Mouse (Mus musculus) heart, embryonic 12.5 days (tissue): ENCODE measurements at regions not wholly inside any gene's neighbourhood (a gene's known extent, or its start where the extent isn't known, plus 50 kb on each side); places are given as distances from the start of the nearest gene placed in this dataset.
"Not testable (repeated sequence)": the region's sequence is repeated elsewhere in the genome, so short reads cannot be mapped to it uniquely, and the experiment has no call there.

Experiments
- ATAC-seq: fragments of 200-750 bp; cut with Nextera tagmentation; 2 replicates; pipeline ENCODE4 v1.8.0; 2017; ENCODE audit warnings: moderate TSS enrichment, moderate library complexity; ENCODE audit not compliant: insufficient number of reproducible peaks, low FRiP score
- H3K27ac ChIP-seq: fragments of 300-500 bp; sonication (generic); 2 replicates; pipeline ENCODE4 v1.5.1; 2016; ENCODE audit warnings: mild to moderate bottlenecking, moderate library complexity; ENCODE audit not compliant: poor library complexity, severe bottlenecking
- H3K27me3 ChIP-seq: fragments of 300-500 bp; sonication (generic); replicated peaks from 2 replicates; pipeline ENCODE4 v1.6.1; 2016; ENCODE audit warnings: mild to moderate bottlenecking, moderate library complexity
- H3K36me3 ChIP-seq: fragments of 300-500 bp; sonication (generic); 2 replicates; pipeline ENCODE4 v1.6.1; 2016; ENCODE audit warnings: mild to moderate bottlenecking, moderate library complexity
- H3K4me1 ChIP-seq: fragments of 300-500 bp; sonication (generic); replicated peaks from 2 replicates; pipeline ENCODE4 v1.6.1; 2016; ENCODE audit warnings: mild to moderate bottlenecking
- H3K4me2 ChIP-seq: fragments of 300-500 bp; sonication (generic); 2 replicates; pipeline ENCODE4 v1.6.1; 2016; ENCODE audit warnings: mild to moderate bottlenecking, moderate library complexity
- H3K4me3 ChIP-seq: fragments of 300-500 bp; sonication (generic); 2 replicates; pipeline ENCODE4 v1.5.1; 2016; ENCODE audit warnings: mild to moderate bottlenecking
- H3K9ac ChIP-seq: fragments of 300-500 bp; sonication (generic); 2 replicates; pipeline ENCODE4 v1.6.1; 2016; ENCODE audit warnings: mild to moderate bottlenecking, moderate library complexity
- H3K9me3 ChIP-seq: fragments of 300-500 bp; sonication (generic); replicated peaks from 2 replicates; pipeline ENCODE4 v1.6.1; 2016; ENCODE audit warnings: mild to moderate bottlenecking, moderate library complexity
- WGBS: fragments of 180-500 bp; shearing (Covaris S2); methylation state at CpG from one replicate; pipeline ENCODE4 v1.1.7; 2016; 5-methylcytosine and 5-hydroxymethylcytosine counted together

DNA sequence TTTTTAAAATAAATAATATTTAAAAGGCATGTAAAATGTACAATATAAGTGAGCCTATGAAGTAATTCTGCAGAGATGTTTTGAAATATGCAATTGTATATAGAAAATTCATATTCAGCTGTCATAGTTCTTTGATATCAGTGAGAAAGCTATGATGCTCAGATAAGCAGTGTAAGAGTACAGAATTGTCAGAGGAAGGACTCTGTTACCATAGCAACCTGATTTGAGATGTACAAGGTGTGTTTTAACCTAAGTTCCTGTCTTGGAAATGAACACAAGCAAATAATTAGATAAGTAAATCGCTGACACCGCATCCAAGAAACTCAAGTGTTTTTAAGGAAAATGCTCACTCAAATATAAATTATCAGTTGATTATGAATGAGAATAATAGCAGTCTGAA is 271.8 kb downstream of the Gabrg2 start:
- H3K27me3 ChIP-seq, result no peaks in the 10 kb centered on the region
- H3K4me3 ChIP-seq, result no peak overlapping the region
- no peak overlapping the region for H3K27ac ChIP-seq
- WGBS, result 88% methylated on average over 2 of the region's 2 CpGs
- no peaks in the 10 kb centered on the region for H3K36me3 ChIP-seq
- no peak for ATAC-seq
- H3K9ac ChIP-seq, result no peak overlapping the region
- H3K4me1 ChIP-seq, result no peaks in the 10 kb centered on the region
- H3K4me2 ChIP-seq, result no peak overlapping the region
- H3K9me3 ChIP-seq, result no peaks in the 10 kb centered on the region

DNA sequence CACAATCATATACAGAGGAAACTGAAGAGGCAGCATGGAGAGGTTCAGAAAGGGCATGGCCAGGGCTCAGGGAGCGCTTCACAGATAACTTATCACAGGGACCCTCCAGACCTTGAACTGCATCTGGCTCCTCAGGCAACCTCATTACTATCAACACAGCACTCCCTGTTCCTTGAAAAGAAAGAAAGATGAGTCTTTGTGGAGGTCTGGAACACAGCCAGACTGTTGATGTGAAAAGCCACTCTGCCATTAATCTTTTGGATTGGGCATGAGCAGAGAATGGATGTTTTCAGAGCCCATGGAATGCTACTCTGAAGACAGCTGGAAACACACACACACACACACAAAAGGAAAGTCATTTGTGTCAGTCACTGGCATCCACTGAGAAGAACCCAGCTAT is 284.0 kb downstream of the Gabrg2 start:
- Histone ChIP-seq H3K9ac (no peak overlapping the region), H3K36me3 (no peaks in the 10 kb centered on the region), H3K4me2 (no peak overlapping the region), H3K4me1 (no peaks in the 10 kb centered on the region), H3K27me3 (no peaks in the 10 kb centered on the region), H3K9me3 (0 out of 2 replicates have a peak, but pooled peaks cover 2% of the 10 kb centered on the region), H3K4me3 (no peak overlapping the region), H3K27ac (no peak overlapping the region)
- ATAC-seq, result no peak
- 50% methylated on average over 1 of the region's 1 CpGs for WGBS

DNA sequence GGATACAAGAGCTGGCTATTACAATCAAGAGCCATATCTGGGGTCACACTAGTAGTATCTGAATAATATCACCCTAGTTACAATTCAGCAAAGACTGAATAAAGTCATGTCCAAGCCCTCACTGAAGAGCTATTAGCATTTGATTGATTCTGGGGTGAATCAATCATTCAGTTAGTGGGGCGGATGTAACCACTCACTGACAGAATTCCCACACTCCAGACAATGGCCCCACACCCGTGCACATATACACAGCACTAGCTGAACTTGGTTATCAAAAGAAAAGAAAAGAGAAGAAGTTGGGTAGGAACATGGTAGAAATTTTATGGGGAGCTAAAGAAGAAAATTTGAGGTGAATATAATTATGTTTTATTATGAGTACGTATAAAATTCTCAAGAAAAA is 310.0 kb downstream of the Gabrg2 start:
- Histone ChIP-seq H3K4me1 (no peaks in the 10 kb centered on the region), H3K27me3 (no peaks in the 10 kb centered on the region), H3K4me3 (no peak overlapping the region), H3K9me3 (no peaks in the 10 kb centered on the region), H3K27ac (no peak overlapping the region), H3K36me3 (no peaks in the 10 kb centered on the region), H3K9ac (no peak overlapping the region), H3K4me2 (no peak overlapping the region)
- 76% methylated on average over 3 of the region's 3 CpGs for WGBS
- no peak for ATAC-seq

DNA sequence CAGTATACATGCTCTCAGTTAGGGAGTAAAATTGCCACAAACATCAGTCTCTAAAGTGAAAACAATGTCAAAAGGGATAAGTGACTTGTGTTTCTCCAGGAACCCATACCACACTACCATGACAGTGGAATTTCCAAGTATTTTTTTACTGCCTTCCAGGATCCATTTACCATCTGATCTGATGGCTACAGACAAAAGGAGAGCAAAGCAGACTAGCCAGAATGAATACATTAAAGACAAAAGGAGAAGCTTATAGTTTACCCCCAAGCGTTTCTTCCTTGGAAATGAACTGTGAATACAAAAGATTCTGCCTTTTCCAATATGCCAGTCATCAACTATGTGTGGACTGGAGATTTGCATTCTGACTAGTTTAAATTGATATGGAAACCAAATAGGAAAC is 317.7 kb downstream of the Gabrg2 start:
- no peaks in the 10 kb centered on the region for H3K4me1 ChIP-seq
- ATAC-seq, result no peak
- H3K4me3 ChIP-seq, result no peak overlapping the region
- no peak overlapping the region for H3K4me2 ChIP-seq
- H3K27me3 ChIP-seq, result no peaks in the 10 kb centered on the region
- no peaks in the 10 kb centered on the region for H3K9me3 ChIP-seq
- WGBS, result 67% methylated on average over 1 of the region's 1 CpGs
- H3K9ac ChIP-seq, result no peak overlapping the region
- H3K27ac ChIP-seq, result no peak overlapping the region
- no peaks in the 10 kb centered on the region for H3K36me3 ChIP-seq

DNA sequence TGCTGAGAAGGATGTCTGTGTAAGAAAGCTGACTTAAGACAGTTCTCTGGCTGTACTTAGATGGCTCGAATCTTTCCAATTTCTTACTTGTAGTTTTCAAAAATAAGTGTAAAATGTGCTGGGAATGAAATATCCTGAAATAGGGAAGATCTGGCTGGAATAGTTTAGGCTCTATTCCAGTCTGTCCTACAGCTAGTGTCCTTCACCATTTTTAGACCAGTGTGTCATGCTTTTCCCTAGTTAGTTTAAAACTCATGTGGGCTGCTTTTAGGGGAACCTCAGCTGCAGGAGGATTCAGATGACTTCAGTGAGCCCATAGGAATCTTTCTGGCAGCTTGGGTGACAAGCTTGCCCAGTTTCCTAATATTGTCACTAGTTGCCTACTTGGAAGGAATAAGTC is 348.1 kb downstream of the Gabrg2 start:
- no peaks in the 10 kb centered on the region for H3K36me3 ChIP-seq
- H3K4me1 ChIP-seq, result no peaks in the 10 kb centered on the region
- no peaks in the 10 kb centered on the region for H3K9me3 ChIP-seq
- no peak for ATAC-seq
- H3K27ac ChIP-seq, result no peak overlapping the region
- no peaks in the 10 kb centered on the region for H3K27me3 ChIP-seq
- H3K4me2 ChIP-seq, result no peak overlapping the region
- H3K9ac ChIP-seq, result no peak overlapping the region
- WGBS, result 67% methylated on average over 1 of the region's 1 CpGs
- no peak overlapping the region for H3K4me3 ChIP-seq

DNA sequence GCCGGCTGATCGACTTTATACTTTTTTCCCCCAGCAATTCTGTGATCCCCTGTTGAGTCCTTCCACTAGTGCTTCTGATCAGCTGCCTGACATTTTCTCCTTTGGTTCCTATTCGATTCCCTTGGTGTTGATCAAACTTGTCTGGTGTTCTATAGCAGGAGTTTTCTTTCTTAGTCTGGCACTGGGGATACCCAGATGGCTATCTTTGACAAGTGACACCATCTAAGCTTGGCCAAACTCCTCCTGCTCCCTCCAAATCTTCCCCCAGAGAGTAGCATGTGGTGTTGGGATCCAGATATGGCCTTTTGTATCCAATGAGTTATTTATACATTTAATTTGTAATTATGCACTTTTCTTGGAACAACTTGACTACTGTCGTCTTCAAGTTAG is 355.2 kb downstream of the Gabrg2 start:
- ATAC-seq, result no peak
- H3K9me3 ChIP-seq, result no peaks in the 10 kb centered on the region
- H3K4me3 ChIP-seq, result no peak overlapping the region
- no peaks in the 10 kb centered on the region for H3K36me3 ChIP-seq
- no peaks in the 10 kb centered on the region for H3K27me3 ChIP-seq
- H3K27ac ChIP-seq, result no peak overlapping the region
- peak overlapping the region; percentile 33; the same call in 1 of the 2 replicates for H3K4me2 ChIP-seq
- H3K4me1 ChIP-seq, result peaks cover 7% of the 10 kb centered on the region
- H3K9ac ChIP-seq, result no peak overlapping the region
- 42% methylated on average over 4 of the region's 4 CpGs for WGBS

DNA sequence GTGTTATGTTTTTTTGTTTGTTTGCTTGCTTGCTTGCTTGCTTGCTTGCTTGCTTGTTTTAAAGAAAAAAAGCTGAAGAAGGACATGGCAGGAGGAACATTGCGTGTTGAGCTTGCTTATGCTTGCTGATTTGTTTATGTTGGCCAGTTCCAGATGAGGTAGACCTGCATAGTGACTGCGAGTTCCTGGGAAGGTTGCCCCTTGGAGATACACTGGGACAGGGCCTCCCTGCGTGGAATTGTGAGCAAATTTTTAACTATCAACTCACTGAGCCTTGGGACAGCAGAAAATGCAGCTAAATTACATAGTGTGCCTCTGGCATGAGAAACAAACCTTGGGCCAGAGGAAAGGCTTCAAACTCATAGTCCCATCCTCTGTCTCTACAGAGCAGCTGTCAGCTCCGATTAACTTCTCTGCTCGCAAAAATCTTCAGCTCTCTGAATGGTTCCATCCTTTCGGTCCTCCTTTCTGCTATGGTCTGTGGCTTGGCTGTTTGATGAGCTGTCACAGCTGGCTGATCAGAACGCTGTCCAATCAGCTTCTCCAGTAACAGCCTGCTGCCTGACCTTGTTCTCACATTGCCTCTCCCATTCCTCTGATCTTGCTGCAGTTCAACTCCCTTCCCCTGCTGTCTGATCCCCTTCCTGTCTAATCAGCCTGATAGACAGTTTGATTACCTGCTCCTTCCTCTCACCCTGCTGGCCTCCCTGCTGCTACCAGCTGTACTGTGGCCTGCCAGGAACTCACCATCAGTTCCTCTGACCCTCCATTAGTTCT is 355.7 kb downstream of the Gabrg2 start:
- Histone ChIP-seq H3K9ac (no peak overlapping the region), H3K27ac (no peak overlapping the region), H3K36me3 (no peaks in the 10 kb centered on the region), H3K4me1 (peaks cover 7% of the 10 kb centered on the region), H3K27me3 (no peaks in the 10 kb centered on the region), H3K4me2 (peak overlapping the region; percentile 33; the same call in 1 of the 2 replicates), H3K9me3 (no peaks in the 10 kb centered on the region), H3K4me3 (no peak overlapping the region)
- ATAC-seq, result peak; percentile 57; the same call in 1 of the 2 replicates
- WGBS, result 20% methylated on average over 7 of the region's 7 CpGs

DNA sequence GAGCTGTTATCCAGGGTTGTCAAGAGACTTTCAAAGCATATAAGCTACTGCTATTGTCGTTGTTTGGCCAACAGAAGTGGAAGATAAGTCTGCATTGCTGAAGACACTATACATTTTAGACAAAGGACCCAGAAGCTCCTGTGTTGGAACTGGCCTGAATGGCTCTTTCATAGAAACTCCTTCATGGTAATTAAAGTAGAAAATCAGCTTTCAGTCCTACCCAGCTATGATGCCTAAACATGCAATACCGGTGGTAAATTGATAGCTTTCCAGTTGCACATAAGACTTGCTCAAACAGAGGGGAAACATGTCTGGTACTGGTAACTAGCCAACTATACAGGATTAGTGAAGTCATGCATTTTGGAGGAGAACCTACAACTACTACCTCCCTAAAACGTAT is 356.6 kb downstream of the Gabrg2 start:
- H3K9ac ChIP-seq, result no peak overlapping the region
- 80% methylated on average over 3 of the region's 3 CpGs for WGBS
- H3K27ac ChIP-seq, result no peak overlapping the region
- H3K27me3 ChIP-seq, result no peaks in the 10 kb centered on the region
- H3K4me1 ChIP-seq, result peaks cover 7% of the 10 kb centered on the region
- H3K4me3 ChIP-seq, result no peak overlapping the region
- no peak for ATAC-seq
- H3K36me3 ChIP-seq, result no peaks in the 10 kb centered on the region
- H3K4me2 ChIP-seq, result no peak overlapping the region
- H3K9me3 ChIP-seq, result no peaks in the 10 kb centered on the region

DNA sequence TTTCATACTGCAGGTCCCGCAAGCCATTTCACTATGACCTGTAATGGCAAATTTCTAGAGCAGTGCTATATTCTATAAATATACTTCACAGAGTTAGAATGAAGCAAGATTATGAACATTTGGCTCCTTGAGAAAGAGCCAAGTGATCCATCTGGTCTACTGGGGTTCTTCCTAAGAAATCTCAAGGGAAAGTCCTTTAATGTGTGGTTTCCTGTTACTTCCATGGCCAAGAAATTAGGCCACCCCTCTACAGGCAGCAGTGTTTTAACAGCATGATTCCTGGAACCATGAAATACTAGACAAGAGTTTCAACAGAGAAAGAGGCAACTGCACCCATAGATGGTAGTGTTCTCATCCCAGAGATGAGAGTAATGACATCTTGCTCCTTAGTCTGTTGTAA is 401.7 kb downstream of the Gabrg2 start:
- H3K9me3 ChIP-seq, result no peaks in the 10 kb centered on the region
- peaks cover 4% of the 10 kb centered on the region; the same call in 1 of the 2 replicates for H3K4me1 ChIP-seq
- no peak overlapping the region for H3K9ac ChIP-seq
- WGBS, result 91% methylated on average over 1 of the region's 1 CpGs
- no peak overlapping the region for H3K27ac ChIP-seq
- no peak overlapping the region for H3K4me2 ChIP-seq
- ATAC-seq, result no peak
- H3K36me3 ChIP-seq, result no peaks in the 10 kb centered on the region
- no peak overlapping the region for H3K4me3 ChIP-seq
- no peaks in the 10 kb centered on the region for H3K27me3 ChIP-seq

DNA sequence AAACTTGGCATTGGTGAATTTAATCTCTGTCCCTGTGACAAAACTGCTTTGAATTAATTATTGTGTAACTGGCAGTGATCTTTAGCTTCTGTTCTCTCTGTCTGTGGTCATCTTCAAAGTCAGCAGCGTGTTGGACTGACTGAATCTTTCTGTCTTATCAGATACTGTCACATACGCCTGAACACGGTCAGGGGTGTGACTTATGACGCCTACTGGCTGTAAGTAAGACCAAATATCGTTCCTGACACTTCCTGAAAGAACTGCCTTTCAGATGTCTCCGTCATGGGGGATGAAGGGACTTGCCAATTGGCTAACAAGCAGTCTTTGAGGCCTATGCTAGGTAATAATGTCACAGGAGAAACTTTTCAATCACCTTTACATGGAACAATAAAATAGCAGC is 402.2 kb downstream of the Gabrg2 start:
- H3K9me3 ChIP-seq, result no peaks in the 10 kb centered on the region
- no peak overlapping the region for H3K4me2 ChIP-seq
- 56% methylated on average over 6 of the region's 6 CpGs for WGBS
- H3K27ac ChIP-seq, result no peak overlapping the region
- no peak overlapping the region for H3K9ac ChIP-seq
- H3K4me1 ChIP-seq, result peaks cover 4% of the 10 kb centered on the region; the same call in 1 of the 2 replicates
- no peaks in the 10 kb centered on the region for H3K27me3 ChIP-seq
- no peak overlapping the region for H3K4me3 ChIP-seq
- no peaks in the 10 kb centered on the region for H3K36me3 ChIP-seq
- no peak for ATAC-seq

DNA sequence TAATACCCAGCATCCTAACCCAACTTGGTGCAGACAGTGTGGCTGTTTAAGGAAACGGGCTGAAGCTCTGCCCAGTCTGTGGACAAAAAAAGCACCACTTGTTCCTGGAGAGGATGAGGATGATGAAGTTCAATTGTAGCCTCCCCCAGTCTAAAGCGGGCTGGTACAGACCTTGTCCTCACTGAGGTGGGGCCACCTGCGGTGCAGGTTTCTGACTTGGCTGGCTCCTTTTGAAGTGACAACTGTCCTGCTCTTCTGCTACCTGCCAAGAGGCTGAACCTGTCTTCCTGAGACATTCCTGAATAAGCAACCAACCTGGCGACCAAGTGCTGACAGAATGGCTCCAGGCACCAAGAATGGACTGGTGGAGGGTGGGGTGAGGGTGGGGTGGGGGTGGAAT is 409.2 kb downstream of the Gabrg2 start:
- H3K9me3 ChIP-seq, H3K9ac ChIP-seq, H3K27me3 ChIP-seq, H3K4me2 ChIP-seq, ATAC-seq, H3K27ac ChIP-seq, H3K4me3 ChIP-seq, H3K36me3 ChIP-seq, H3K4me1 ChIP-seq: not testable (repeated sequence)
- 57% methylated on average over 4 of the region's 4 CpGs for WGBS
